Mouse (Mus musculus) midbrain, postnatal 0 days (tissue): ENCODE data around the gene Sugp1. TPM values are rescaled to one million over a fixed set of nuclear protein-coding genes. Genes with fewer than 3 reads are reported as not detected.
"Not testable (repeated sequence)": the region's sequence is repeated elsewhere in the genome, so short reads cannot be mapped to it uniquely, and the experiment has no call there.

Source experiments
- ATAC-seq: fragments of 200-750 bp; cut with Nextera tagmentation; 2 replicates; pipeline ENCODE4 v1.8.0; 2017; ENCODE audit warnings: moderate number of reproducible peaks, mild to moderate bottlenecking, moderate TSS enrichment, moderate library complexity; ENCODE audit not compliant: low FRiP score
- DNase-seq: peaks from one replicate; pipeline ENCODE4 v3.0.0-alpha.2; 2015; ENCODE audit warnings: low spot score
- H3K27ac ChIP-seq: fragments of 300-500 bp; sonication (generic); 2 replicates; pipeline ENCODE4 v1.5.1; 2014; ENCODE audit warnings: low read depth, mild to moderate bottlenecking, low read length, mixed read lengths
- H3K27me3 ChIP-seq: fragments of 300-500 bp; sonication (generic); 2 replicates; pipeline ENCODE4 v1.6.1; 2014; ENCODE audit warnings: low read length, control low read depth, mixed read lengths; ENCODE audit not compliant: insufficient read depth
- H3K36me3 ChIP-seq: fragments of 300-500 bp; sonication (generic); 2 replicates; pipeline ENCODE4 v1.6.1; 2014; ENCODE audit warnings: low read length, control low read depth, mixed read lengths; ENCODE audit not compliant: insufficient read depth
- H3K4me1 ChIP-seq: fragments of 300-500 bp; sonication (generic); 2 replicates; pipeline ENCODE4 v1.6.1; 2014; ENCODE audit warnings: mild to moderate bottlenecking, control low read depth, antibody characterized with exemption, low read length, mixed read lengths; ENCODE audit not compliant: insufficient read depth
- H3K4me2 ChIP-seq: fragments of 300-500 bp; sonication (generic); 2 replicates; pipeline ENCODE4 v1.6.1; 2014; ENCODE audit warnings: low read depth, mild to moderate bottlenecking, low read length, mixed read lengths; ENCODE audit not compliant: poor library complexity, severe bottlenecking
- H3K4me3 ChIP-seq: fragments of 300-500 bp; sonication (generic); 2 replicates; pipeline ENCODE4 v1.5.1; 2014; ENCODE audit warnings: low read depth, mild to moderate bottlenecking, low read length, moderate library complexity
- H3K9ac ChIP-seq: fragments of 300-500 bp; sonication (generic); replicated peaks from 2 replicates; pipeline ENCODE4 v1.6.1; 2014; ENCODE audit warnings: mild to moderate bottlenecking, low read length, moderate library complexity, mixed read lengths; ENCODE audit not compliant: poor library complexity, severe bottlenecking
- H3K9me3 ChIP-seq: fragments of 300-500 bp; sonication (generic); 2 replicates; pipeline ENCODE4 v1.6.1; 2016; ENCODE audit warnings: low read length, control low read depth
- CTCF ChIP-seq: IDR thresholded peaks from 2 replicates; pipeline ENCODE4 v1.5.1; 2016; ENCODE audit warnings: antibody characterized with exemption, mild to moderate bottlenecking
- WGBS: fragments of 180-500 bp; shearing (Covaris S2); extraction: QIAGEN DNeasy Blood & Tissue Kit; methylation state at CpG from one replicate; pipeline ENCODE4 v1.1.7; 2014; 5-methylcytosine and 5-hydroxymethylcytosine counted together
- polyA plus RNA-seq: library from polyadenylated mRNA; unstranded; fragments of >200 nt; fragmentation: Nextera tagmentation; extraction: Ambion mirVana; gene quantifications from 2 replicates; pipeline ENCODE4 v1.2.1, GENCODE M21; 2015
- total RNA-seq: library from RNA; depleted of rRNA; stranded (reverse); fragments of >200 nt; gene quantifications from 2 replicates; pipeline ENCODE4 v1.2.3, GENCODE M21; 2014

Sugp1 gene
- total and polyA plus RNA-seq, 2 experiments from 2014 or later: 19.9 to 48.9 TPM

DNA sequence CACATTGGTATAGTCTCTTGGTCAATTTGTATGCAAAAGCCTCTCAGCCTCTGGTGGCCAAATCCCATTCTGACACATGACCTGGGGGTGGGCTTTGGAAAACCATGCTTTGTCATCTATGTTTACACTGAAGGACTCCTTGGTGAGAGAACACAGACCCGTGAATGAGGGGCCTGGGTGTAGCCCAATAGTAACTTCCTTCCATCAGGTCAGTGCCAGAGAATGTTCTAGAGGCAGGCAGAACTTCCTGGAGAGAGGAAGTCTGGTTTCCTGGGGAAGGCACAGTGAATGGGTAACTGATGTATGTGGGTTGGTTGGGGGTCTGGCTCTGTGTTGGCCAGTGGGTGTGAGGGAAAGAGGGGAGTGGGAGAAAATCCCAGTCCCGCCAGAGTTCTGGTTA is 37.4 kb upstream of the Sugp1 start:
- Histone ChIP-seq H3K27ac (no peak overlapping the region), H3K27me3 (no peaks in the 10 kb centered on the region), H3K36me3 (no peaks in the 10 kb centered on the region), H3K4me1 (no peaks in the 10 kb centered on the region), H3K9me3 (no peaks in the 10 kb centered on the region), H3K9ac (no peak overlapping the region), H3K4me2 (no peak overlapping the region), H3K4me3 (no peak overlapping the region)
- ATAC-seq (no peak), DNase-seq (no peak)
- 47% methylated on average over 2 of the region's 2 CpGs for WGBS
- TF ChIP-seq CTCF: no peak

GRCm38 (mm10) chr8:70010796-70011195 is 31.8 kb upstream of the Sugp1 start:
- H3K27ac ChIP-seq, ATAC-seq, DNase-seq, H3K9me3 ChIP-seq, H3K4me3 ChIP-seq, H3K9ac ChIP-seq, H3K27me3 ChIP-seq, H3K36me3 ChIP-seq, H3K4me2 ChIP-seq, H3K4me1 ChIP-seq: not testable (repeated sequence)
- 91% methylated on average over 14 of the region's 14 CpGs for WGBS

DNA sequence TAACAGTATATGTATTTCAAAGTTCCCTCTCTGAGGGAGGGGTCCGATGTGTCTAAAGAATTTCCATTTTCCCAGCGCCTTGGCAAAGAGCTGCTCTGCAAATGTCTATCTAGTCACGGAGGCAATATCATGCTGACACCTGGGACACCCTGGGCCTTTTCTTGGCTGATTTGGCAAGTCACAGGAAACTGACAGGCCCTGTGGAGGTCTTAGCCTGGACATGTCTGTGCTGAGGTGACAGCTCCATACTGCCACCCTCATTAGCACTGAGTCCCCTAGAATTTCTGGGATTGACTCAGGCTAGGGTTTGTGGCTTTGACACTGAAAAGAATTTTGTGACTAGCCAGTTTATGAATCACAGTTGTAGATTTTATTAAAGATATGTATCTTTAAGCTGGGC is 30.3 kb upstream of the Sugp1 start:
- WGBS: 81% methylated on average over 3 of the region's 3 CpGs

GRCm38 (mm10) chr8:70012763-70013162 is 29.9 kb upstream of the Sugp1 start:
- no peaks in the 10 kb centered on the region for H3K27me3 ChIP-seq
- H3K9ac ChIP-seq: no peak overlapping the region
- peaks cover 11% of the 10 kb centered on the region for H3K36me3 ChIP-seq
- H3K4me2 ChIP-seq: no peak overlapping the region
- H3K4me1 ChIP-seq: no peaks in the 10 kb centered on the region
- 78% methylated on average over 1 of the region's 1 CpGs for WGBS
- TF ChIP-seq CTCF: no peak
- peak; percentile 59; the same call in 1 of the 2 replicates for ATAC-seq
- no peak overlapping the region for H3K4me3 ChIP-seq
- DNase-seq: no peak
- H3K27ac ChIP-seq: no peak overlapping the region
- H3K9me3 ChIP-seq: no peaks in the 10 kb centered on the region

More for the DNA sequence above, 30.3 kb upstream of the Sugp1 start:
- no peak overlapping the region for H3K27ac ChIP-seq
- 0 out of 2 replicates have a peak, but pooled peaks have one; percentile 19 for ATAC-seq
- no peak for DNase-seq
- H3K4me2 ChIP-seq: no peak overlapping the region
- TF ChIP-seq CTCF: no peak
- H3K9me3 ChIP-seq: no peaks in the 10 kb centered on the region
- H3K4me3 ChIP-seq: no peak overlapping the region
- H3K27me3 ChIP-seq: no peaks in the 10 kb centered on the region
- H3K4me1 ChIP-seq: no peaks in the 10 kb centered on the region
- H3K36me3 ChIP-seq: peaks cover 10% of the 10 kb centered on the region
- H3K9ac ChIP-seq: no peak overlapping the region

DNA sequence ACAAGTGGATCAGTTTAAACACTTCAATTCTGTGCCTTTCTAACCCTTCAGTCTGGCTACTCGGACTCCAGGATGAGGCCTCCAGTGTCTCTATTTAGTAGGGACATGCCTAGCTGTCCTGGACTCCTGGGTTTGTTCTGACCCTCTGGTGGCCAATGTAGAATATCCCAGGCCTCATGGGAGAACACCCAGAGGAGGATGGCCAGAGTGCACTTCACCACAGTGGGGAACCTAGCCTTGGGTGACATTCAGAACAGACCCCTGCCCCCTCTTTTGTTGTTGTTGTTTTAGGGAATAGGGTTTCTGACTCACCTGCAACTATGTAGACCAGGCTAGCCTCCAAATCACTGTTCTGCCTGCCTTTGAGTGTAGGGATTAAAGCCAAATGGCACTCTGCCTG is 27.6 kb upstream of the Sugp1 start:
- no peak for ATAC-seq
- Histone ChIP-seq H3K9me3 (no peaks in the 10 kb centered on the region), H3K4me3 (no peak overlapping the region), H3K9ac (no peak overlapping the region), H3K27me3 (no peaks in the 10 kb centered on the region), H3K27ac (no peak overlapping the region), H3K4me1 (no peaks in the 10 kb centered on the region), H3K4me2 (no peak overlapping the region), H3K36me3 (peaks cover 31% of the 10 kb centered on the region)
- 87% methylated on average over 1 of the region's 1 CpGs for WGBS
- DNase-seq: no peak
- TF ChIP-seq CTCF: peak; percentile 9; the same call in 1 of the 2 replicates

- no peak for TF ChIP-seq CTCF
- no peak for DNase-seq
- H3K4me3 ChIP-seq: no peak overlapping the region
- H3K27me3 ChIP-seq: no peaks in the 10 kb centered on the region
- ATAC-seq: no peak
- H3K9ac ChIP-seq: no peak overlapping the region
- H3K4me2 ChIP-seq: no peak overlapping the region
- 73% methylated on average over 8 of the region's 8 CpGs for WGBS
- H3K36me3 ChIP-seq: peaks cover 98% of the 10 kb centered on the region
- no peaks in the 10 kb centered on the region for H3K4me1 ChIP-seq
- H3K9me3 ChIP-seq: no peaks in the 10 kb centered on the region
- H3K27ac ChIP-seq: no peak overlapping the region
Observed at GRCm38 (mm10) chr8:70023596-70023995, 19.0 kb upstream of the Sugp1 start.
